Mouse (Mus musculus) G1E (cell line): ENCODE measurements around the gene Pip5k1c. TPM values are rescaled to one million over a fixed set of nuclear protein-coding genes. Genes with fewer than 3 reads are reported as not detected.

Source experiments
- ATAC-seq: 2 replicates; pipeline ENCODE4 v1.8.0; 2016; ENCODE audit warnings: mild to moderate bottlenecking; ENCODE audit not compliant: insufficient number of reproducible peaks, poor library complexity, low FRiP score, severe bottlenecking; ENCODE audit errors: extremely low read depth
- DNase-seq: peaks from one replicate; pipeline ENCODE4 v3.0.0; 2012; ENCODE audit warnings: low spot score
- H3K27me3 ChIP-seq: 2 replicates; pipeline ENCODE4 v1.6.1; 2012; ENCODE audit warnings: mild to moderate bottlenecking, low read length, inconsistent platforms; ENCODE audit not compliant: insufficient read depth
- H3K36me3 ChIP-seq: replicated peaks from 2 replicates; pipeline ENCODE3; 2012; ENCODE audit warnings: mild to moderate bottlenecking, inconsistent platforms
- H3K4me1 ChIP-seq: 2 replicates; pipeline ENCODE4 v1.6.1; 2012; ENCODE audit warnings: low read depth, low read length, inconsistent platforms, mixed read lengths; ENCODE audit not compliant: insufficient read depth
- H3K4me3 ChIP-seq: 2 replicates; pipeline ENCODE4 v1.5.1; 2012; ENCODE audit warnings: low read depth, mild to moderate bottlenecking, inconsistent platforms, low read length, moderate library complexity, mixed read lengths
- H3K9me3 ChIP-seq: replicated peaks from 2 replicates; pipeline ENCODE4 v1.6.1; 2012; ENCODE audit warnings: inconsistent platforms
- CTCF ChIP-seq: IDR thresholded peaks from 2 replicates; pipeline ENCODE4 v1.5.1; 2012; ENCODE audit warnings: low read depth, low read length, inconsistent platforms, mixed read lengths
- GATA1 ChIP-seq: IDR thresholded peaks from 2 replicates; pipeline ENCODE4 v1.6.1; 2012; ENCODE audit warnings: borderline replicate concordance, low read length, inconsistent platforms, mixed read lengths
- GATA2 ChIP-seq: IDR thresholded peaks from 2 replicates; pipeline ENCODE4 v1.6.1; 2012; ENCODE audit warnings: low read depth, low read length, inconsistent platforms, borderline replicate concordance
- POLR2AphosphoS5 ChIP-seq: IDR thresholded peaks from 2 replicates; pipeline ENCODE4 v1.6.1; 2012; ENCODE audit warnings: low read depth, low read length, inconsistent platforms; ENCODE audit not compliant: insufficient replicate concordance
- TAL1 ChIP-seq: conservative IDR thresholded peaks from 2 replicates; pipeline ENCODE4 v1.6.1; 2012; ENCODE audit warnings: low read depth, low read length, inconsistent platforms, mixed read lengths
- polyA plus RNA-seq: library from polyadenylated mRNA; stranded (reverse); fragments of >175 nt; gene quantifications from 2 replicates; pipeline ENCODE4 v1.2.3, GENCODE M21; 2012
- total RNA-seq, 2 experiments: library from RNA; stranded (forward) in 1 of 2; stranded (reverse) in 1 of 2; fragments of 200-1000 nt in 1 of 2; fragments of >200 nt in 1 of 2; fragmentation: Nextera tagmentation in 1 of 2; gene quantifications; 2 replicates each; pipeline ENCODE4 v1.2.3; 2014 to 2017

Pip5k1c gene
- total and polyA plus RNA-seq, 3 experiments: 58.8 to 266 (median 62.2) TPM

DNA sequence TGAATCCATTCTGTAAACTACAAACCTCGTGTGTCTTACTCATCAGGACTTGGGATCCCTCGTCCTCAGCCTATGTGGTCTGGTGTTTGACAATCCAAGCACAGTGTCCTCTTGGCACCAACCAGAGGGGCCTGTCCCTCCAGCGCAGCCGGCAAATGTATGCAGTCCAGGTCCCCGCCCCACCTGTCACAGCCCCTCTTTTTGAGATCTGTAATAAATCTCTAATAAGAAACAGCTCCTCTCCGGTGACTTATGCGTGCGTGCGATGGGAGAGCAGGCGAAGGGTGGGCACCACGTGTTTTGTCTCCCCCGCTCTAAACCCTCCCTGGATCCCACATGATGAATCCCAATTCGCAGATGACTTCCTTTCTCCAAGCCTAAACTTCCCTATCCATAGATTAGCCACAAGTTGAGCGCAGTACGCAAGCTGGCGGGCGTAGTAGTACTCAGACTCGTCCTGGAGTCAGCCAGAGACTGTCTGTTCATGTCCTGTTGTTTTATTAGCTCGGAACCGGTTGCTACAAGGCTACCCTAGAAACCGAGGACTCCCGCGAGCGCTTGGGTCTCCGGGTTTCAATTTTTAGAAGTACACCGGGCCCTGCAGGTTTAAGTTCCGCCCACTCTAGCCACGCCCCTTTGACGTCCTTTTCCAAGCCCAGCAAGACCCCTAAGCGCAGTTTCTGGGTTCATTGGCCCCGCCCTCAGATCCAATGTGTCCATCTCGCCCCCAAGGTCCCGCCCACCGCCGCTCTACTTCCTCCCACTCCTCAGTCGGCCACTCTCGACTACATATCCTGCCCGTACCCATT lies 27.2 kb downstream of the Pip5k1c start:
- H3K4me1 ChIP-seq: peaks cover 84% of the 10 kb centered on the region
- DNase-seq (peak; percentile 93), ATAC-seq (no peak)
- H3K9me3 ChIP-seq: no peaks in the 10 kb centered on the region
- H3K4me3 ChIP-seq: peak overlapping the region; percentile 98
- peaks cover 76% of the 10 kb centered on the region for H3K36me3 ChIP-seq
- TF ChIP-seq CTCF (no peak), POLR2AphosphoS5 (no peak), TAL1 (no peak), GATA2 (no peak), GATA1 (no peak)
- no peaks in the 10 kb centered on the region; the same call in 1 of the 2 replicates for H3K27me3 ChIP-seq

DNA sequence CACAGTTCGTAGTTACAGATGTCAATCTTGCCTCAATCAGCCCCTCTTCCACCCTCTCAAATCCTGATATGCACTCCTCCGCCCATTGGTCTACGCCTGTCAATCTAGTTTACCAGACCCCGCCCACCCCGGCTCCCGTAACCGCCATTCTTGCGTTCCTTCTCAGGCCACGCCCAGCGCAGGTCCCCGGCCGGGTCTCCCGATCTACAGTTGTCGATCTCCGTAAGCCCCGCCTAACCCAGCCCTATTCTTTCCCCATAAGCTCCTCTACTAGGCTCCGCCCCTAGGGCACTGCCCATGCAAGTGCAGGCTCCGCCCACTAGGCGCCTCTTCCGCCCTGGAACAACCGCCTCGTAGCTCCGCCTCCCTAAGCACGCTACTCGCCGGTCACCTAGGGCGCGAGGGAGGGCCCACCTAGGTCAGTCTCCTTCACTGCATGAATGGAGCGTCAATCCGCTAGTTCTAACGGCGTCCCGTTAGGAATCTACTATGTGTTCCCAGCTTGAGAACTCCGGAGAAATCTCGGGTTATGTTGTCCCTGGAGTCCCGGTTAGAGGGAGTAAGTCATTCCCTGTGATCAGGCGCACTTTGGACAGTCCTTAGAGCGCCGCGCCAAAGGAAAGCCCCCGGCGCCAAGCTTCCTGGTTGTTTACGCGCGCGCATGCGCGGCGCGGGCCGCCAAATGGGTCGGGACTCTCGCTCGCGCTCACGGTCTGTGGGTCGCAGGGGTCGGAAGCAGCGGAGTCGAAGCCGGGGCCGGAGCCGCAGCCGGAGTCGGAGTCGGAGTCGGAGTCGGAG lies 28.0 kb downstream of the Pip5k1c start, which contains the start of gene Cactin:
Cactin (plus strand) TSS at position 554 of the 798 bp plus-strand sequence.
- TF ChIP-seq GATA2: no peak
- peaks cover 76% of the 10 kb centered on the region for H3K36me3 ChIP-seq
- ATAC-seq (peak; percentile 83), DNase-seq (peak; percentile 99)
- peak within 1 kb of the TSS; percentile 98 for H3K4me3 ChIP-seq
- no peaks in the 10 kb centered on the region; the same call in 1 of the 2 replicates for H3K27me3 ChIP-seq
- no peaks in the 10 kb centered on the region for H3K9me3 ChIP-seq
- H3K4me1 ChIP-seq: peaks cover 81% of the 10 kb centered on the region

DNA sequence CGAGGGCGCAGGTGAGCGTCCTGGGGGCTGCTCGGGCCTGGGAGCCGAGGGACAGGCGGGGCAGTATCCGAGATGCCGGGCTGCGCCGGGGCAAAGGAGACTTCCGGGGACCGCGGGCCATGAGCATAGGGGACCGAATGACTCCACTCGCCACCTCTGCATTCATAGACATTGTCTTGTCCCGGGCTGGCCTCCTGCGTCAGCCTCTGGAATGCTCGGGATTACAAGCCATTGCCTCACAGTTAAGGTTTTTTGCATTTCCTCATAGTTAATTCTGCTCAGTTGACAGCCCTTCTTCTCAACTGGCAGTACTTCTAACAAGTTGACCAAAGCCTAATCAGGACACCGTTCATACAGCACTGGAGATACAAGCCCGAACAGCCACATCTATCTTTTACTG lies 28.7 kb downstream of the Pip5k1c start:
- ATAC-seq: no peak
- Histone ChIP-seq H3K4me3 (peak overlapping the region; percentile 98), H3K4me1 (peaks cover 77% of the 10 kb centered on the region), H3K9me3 (no peaks in the 10 kb centered on the region), H3K27me3 (no peaks in the 10 kb centered on the region; the same call in 1 of the 2 replicates), H3K36me3 (peaks cover 76% of the 10 kb centered on the region)
- TF ChIP-seq GATA2: no peak
- TF ChIP-seq GATA1: no peak
- no peak for TF ChIP-seq CTCF
- no peak for TF ChIP-seq POLR2AphosphoS5
- no peak for TF ChIP-seq TAL1
- peak; percentile 37 for DNase-seq

GRCm38 (mm10) chr10:81322444-81322843 lies 29.7 kb downstream of the Pip5k1c start:
- ATAC-seq (no peak), DNase-seq (no peak)
- no peaks in the 10 kb centered on the region for H3K9me3 ChIP-seq
- peaks cover 75% of the 10 kb centered on the region for H3K36me3 ChIP-seq
- peaks cover 70% of the 10 kb centered on the region for H3K4me1 ChIP-seq
- no peaks in the 10 kb centered on the region; the same call in 1 of the 2 replicates for H3K27me3 ChIP-seq
- H3K4me3 ChIP-seq: peak overlapping the region; percentile 98; the same call in 1 of the 2 replicates
- no peak for TF ChIP-seq POLR2AphosphoS5
- no peak for TF ChIP-seq CTCF
- TF ChIP-seq TAL1: no peak
- TF ChIP-seq GATA2: no peak
- TF ChIP-seq GATA1: no peak

DNA sequence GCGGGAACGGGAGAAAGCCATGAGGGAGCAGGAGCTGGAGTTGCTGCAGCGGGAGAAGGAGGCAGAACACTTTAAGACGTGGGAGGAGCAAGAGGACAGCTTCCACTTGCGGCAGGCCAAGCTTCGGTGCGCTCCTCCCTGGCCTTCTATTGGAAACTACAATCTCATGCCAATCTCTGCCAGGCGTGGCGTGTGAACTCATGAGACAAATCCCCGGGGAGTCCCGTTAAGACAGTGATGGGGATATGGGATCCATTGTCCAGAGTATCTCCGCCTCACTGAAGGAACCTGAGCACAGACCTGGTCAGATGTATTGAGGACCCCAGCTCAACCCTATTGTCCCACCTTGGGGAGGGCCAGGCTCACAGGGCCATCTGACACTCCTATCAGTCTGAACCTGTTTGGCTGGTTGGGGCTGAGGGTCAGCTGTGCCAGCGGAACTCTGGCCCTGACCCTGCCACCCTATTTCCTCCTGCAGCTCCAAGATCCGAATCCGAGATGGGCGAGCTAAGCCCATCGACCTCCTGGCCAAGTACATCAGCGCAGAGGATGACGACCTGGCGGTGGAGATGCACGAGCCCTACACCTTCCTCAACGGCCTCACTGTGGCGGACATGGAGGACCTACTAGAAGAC lies 30.5 kb downstream of the Pip5k1c start:
- TF ChIP-seq GATA2 (no peak), TAL1 (no peak), POLR2AphosphoS5 (no peak), CTCF (no peak), GATA1 (no peak)
- peaks cover 74% of the 10 kb centered on the region for H3K36me3 ChIP-seq
- ATAC-seq (no peak), DNase-seq (no peak)
- H3K27me3 ChIP-seq: no peaks in the 10 kb centered on the region; the same call in 1 of the 2 replicates
- peak overlapping the region; percentile 98; the same call in 1 of the 2 replicates for H3K4me3 ChIP-seq
- H3K4me1 ChIP-seq: peaks cover 69% of the 10 kb centered on the region
- H3K9me3 ChIP-seq: no peaks in the 10 kb centered on the region

DNA sequence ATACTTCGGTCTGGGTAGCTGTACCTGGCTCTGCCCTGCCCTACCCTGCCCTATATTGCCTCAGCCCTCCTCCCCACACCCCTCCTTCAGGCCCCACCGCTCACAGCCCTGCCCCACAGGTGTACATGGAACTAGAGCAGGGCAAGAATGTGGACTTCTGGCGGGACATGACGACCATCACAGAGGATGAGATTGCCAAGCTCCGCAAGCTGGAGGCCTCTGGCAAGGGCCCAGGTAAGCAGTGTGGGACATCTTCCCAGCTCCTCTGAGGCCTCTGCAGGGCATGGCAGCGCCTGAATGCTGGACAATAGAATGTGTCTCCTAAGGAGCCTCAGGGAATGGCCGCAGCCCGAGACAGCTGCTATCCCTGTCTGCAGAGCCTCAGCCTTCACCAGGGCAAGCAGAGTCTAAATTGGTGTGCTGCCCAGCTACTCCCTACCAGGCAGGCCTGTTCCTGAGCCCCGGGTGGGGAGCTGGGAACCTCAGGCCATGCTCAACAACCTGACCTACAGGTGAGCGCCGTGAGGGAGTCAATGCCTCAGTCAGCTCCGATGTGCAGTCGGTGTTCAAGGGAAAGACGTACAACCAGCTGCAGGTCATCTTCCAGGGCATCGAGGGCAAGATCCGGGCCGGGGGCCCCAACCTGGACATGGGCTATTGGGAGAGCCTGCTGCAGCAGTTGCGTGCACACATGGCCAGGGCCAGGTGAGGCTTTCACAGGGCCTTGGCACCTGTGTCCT lies 31.2 kb downstream of the Pip5k1c start:
- Histone ChIP-seq H3K4me1 (peaks cover 68% of the 10 kb centered on the region), H3K27me3 (no peaks in the 10 kb centered on the region; the same call in 1 of the 2 replicates), H3K36me3 (peaks cover 74% of the 10 kb centered on the region), H3K4me3 (no peak overlapping the region), H3K9me3 (no peaks in the 10 kb centered on the region)
- DNase-seq (no peak), ATAC-seq (no peak)
- no peak for TF ChIP-seq POLR2AphosphoS5
- no peak for TF ChIP-seq CTCF
- TF ChIP-seq GATA1: no peak
- TF ChIP-seq GATA2: no peak
- no peak for TF ChIP-seq TAL1
